Mouse (Mus musculus) lung, postnatal 10 days (tissue): ENCODE measurements around the gene Myh10.
A peak's percentile ranks its signal among the peaks of the same experiment; 100 is the strongest.

Experiments
- DNase-seq: peaks from one replicate; pipeline ENCODE4 v3.0.0; 2021

Myh10 gene

GRCm38 (mm10) chr11:68864544-68865189, 173.3 kb downstream of the Myh10 start:
- DNase-seq = peak; percentile 95
